Mouse (Mus musculus) kidney, postnatal 14 days (tissue): ENCODE measurements around the gene Ms4a4c.
"Not testable (repeated sequence)": the region's sequence is repeated elsewhere in the genome, so short reads cannot be mapped to it uniquely, and the experiment has no call there.

Source experiments
- DNase-seq: peaks from one replicate; pipeline ENCODE4 v3.0.0; 2022; ENCODE audit warnings: mixed read lengths

Gene Ms4a4c

GRCm38 (mm10) chr19:11466471-11466870 lies 61.9 kb downstream of the Ms4a4c start:
- DNase-seq, result no peak

DNA sequence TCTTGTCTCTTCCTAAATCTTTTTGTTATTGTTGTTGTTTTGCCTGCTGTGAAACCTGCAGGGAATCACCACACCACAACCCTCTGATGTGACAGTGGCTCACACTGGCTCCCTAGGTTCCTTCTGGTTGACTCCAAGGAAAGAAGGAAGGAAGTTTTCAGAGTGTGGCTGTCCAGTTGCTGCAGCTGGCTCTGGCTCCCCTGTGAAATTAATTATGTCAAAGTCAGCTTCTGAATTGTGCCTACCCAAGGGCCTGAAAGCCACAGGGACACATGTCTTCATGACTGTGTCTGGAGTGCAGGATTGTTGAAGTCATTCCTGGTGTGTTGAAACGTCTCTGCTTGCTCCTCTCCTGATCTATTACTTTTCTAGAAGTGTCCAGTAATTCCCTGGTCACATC lies 63.8 kb downstream of the Ms4a4c start:
- DNase-seq, result not testable (repeated sequence)

DNA sequence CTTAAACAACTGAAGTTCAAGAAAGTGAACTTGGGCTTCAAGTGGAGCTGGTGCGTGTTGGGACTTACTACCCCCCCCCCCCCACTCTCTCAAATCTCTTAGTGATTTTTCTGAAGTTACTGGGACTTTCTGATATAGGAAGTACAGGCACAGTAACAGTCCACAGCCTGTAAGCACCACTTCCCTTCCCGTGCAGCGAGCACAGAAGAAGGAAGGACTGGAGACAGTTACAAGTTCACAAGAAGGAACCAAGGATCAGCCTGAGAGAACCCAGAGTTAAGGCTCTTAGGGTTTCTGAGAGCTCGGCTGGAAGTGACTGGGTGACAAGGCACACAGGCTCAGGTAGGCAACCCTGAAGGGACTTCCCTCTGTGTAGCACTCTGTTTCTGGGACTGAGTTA lies 64.6 kb downstream of the Ms4a4c start, which contains the start of gene Ms4a6c:
Gene Ms4a6c, plus strand, starts transcription at position 152 of the 400 bp plus-strand sequence.
- not testable (repeated sequence) for DNase-seq
